Mouse (Mus musculus) liver, postnatal 0 days (tissue): ENCODE results near the gene Kiss1. TPM values are rescaled to one million over a fixed set of nuclear protein-coding genes. Genes with fewer than 3 reads are reported as not detected.
"Not testable (repeated sequence)": the region's sequence is repeated elsewhere in the genome, so short reads cannot be mapped to it uniquely, and the experiment has no call there.

Source experiments
- ATAC-seq: fragments of 200-750 bp; cut with Nextera tagmentation; 2 replicates; pipeline ENCODE4 v1.8.0; 2017; ENCODE audit warnings: mild to moderate bottlenecking, moderate library complexity
- DNase-seq: peaks from one replicate; pipeline ENCODE4 v3.0.0-alpha.2; 2016
- H3K27ac ChIP-seq: fragments of 300-500 bp; sonication (generic); 2 replicates; pipeline ENCODE4 v1.5.1; 2014; ENCODE audit warnings: antibody characterized with exemption, moderate library complexity, mild to moderate bottlenecking, low read depth
- H3K27me3 ChIP-seq: fragments of 300-500 bp; sonication (generic); 2 replicates; pipeline ENCODE4 v1.6.1; 2014; ENCODE audit warnings: low read length, control low read depth, mixed read lengths; ENCODE audit not compliant: insufficient read depth
- H3K36me3 ChIP-seq: fragments of 300-500 bp; sonication (generic); replicated peaks from 2 replicates; pipeline ENCODE4 v1.6.1; 2014; ENCODE audit warnings: mild to moderate bottlenecking, control low read depth, low read length, moderate library complexity, mixed read lengths; ENCODE audit not compliant: insufficient read depth
- H3K4me1 ChIP-seq: fragments of 300-500 bp; sonication (generic); 2 replicates; pipeline ENCODE4 v1.6.1; 2014; ENCODE audit warnings: antibody characterized with exemption, mild to moderate bottlenecking, control low read depth; ENCODE audit not compliant: insufficient read depth
- H3K4me2 ChIP-seq: fragments of 300-500 bp; sonication (generic); 2 replicates; pipeline ENCODE4 v1.6.1; 2014; ENCODE audit warnings: low read depth, mild to moderate bottlenecking, low read length, moderate library complexity, mixed read lengths
- H3K4me3 ChIP-seq: fragments of 300-500 bp; sonication (generic); 2 replicates; pipeline ENCODE4 v1.5.1; 2014; ENCODE audit warnings: low read depth, low read length
- H3K9ac ChIP-seq: fragments of 300-500 bp; sonication (generic); replicated peaks from 2 replicates; pipeline ENCODE4 v1.6.1; 2014; ENCODE audit warnings: mild to moderate bottlenecking, moderate library complexity
- H3K9me3 ChIP-seq: fragments of 300-500 bp; sonication (generic); 2 replicates; pipeline ENCODE4 v1.6.1; 2016; ENCODE audit warnings: mild to moderate bottlenecking, control low read depth, low read length, mixed read lengths
- CTCF ChIP-seq: sonication (generic); IDR thresholded peaks from 2 replicates; pipeline ENCODE4 v1.5.1; 2016; ENCODE audit warnings: antibody characterized with exemption, low read depth
- EP300 ChIP-seq: IDR thresholded peaks from 2 replicates; pipeline ENCODE4 v1.6.1; 2016; ENCODE audit warnings: antibody characterized with exemption, low read depth, mild to moderate bottlenecking
- WGBS: fragments of 180-500 bp; shearing (Covaris S2); extraction: QIAGEN DNeasy Blood & Tissue Kit; methylation state at CpG from one replicate; pipeline ENCODE4 v1.1.7; 2014; ENCODE audit not compliant: insufficient replicate concordance; 5-methylcytosine and 5-hydroxymethylcytosine counted together
- polyA plus RNA-seq: library from polyadenylated mRNA; unstranded; fragments of >200 nt; fragmentation: Nextera tagmentation; extraction: Ambion mirVana; gene quantifications from 2 replicates; pipeline ENCODE4 v1.2.1, GENCODE M21; 2015

The Kiss1 gene
- polyA plus RNA-seq, 1 experiment from 2014 or later = not detected

- ATAC-seq (no peak), DNase-seq (no peak)
- H3K27ac ChIP-seq = no peak overlapping the region
- no peaks in the 10 kb centered on the region for H3K36me3 ChIP-seq
- peaks cover 7% of the 10 kb centered on the region; the same call in 1 of the 2 replicates for H3K4me1 ChIP-seq
- H3K9ac ChIP-seq = no peak overlapping the region
- peaks cover 9% of the 10 kb centered on the region for H3K27me3 ChIP-seq
- H3K4me3 ChIP-seq = no peak overlapping the region
- no peak for TF ChIP-seq EP300
- no peak for TF ChIP-seq CTCF
- no peaks in the 10 kb centered on the region for H3K9me3 ChIP-seq
- no peak overlapping the region for H3K4me2 ChIP-seq
- WGBS = 66% methylated on average over 6 of the region's 6 CpGs
Measured at GRCm38 (mm10) chr1:133333937-133334336, 12.3 kb downstream of the Kiss1 start.

- ATAC-seq, H3K9me3 ChIP-seq, H3K4me1 ChIP-seq, H3K4me3 ChIP-seq, H3K27ac ChIP-seq, H3K9ac ChIP-seq, DNase-seq, H3K4me2 ChIP-seq, H3K27me3 ChIP-seq, H3K36me3 ChIP-seq: not testable (repeated sequence)
- 58% methylated on average over 1 of the region's 1 CpGs for WGBS
Measured at GRCm38 (mm10) chr1:133340403-133340802, 18.7 kb downstream of the Kiss1 start.

GRCm38 (mm10) chr1:133344357-133344756, 22.7 kb downstream of the Kiss1 start:
- peaks cover 13% of the 10 kb centered on the region for H3K4me1 ChIP-seq
- H3K27ac ChIP-seq = no peak overlapping the region
- no peak overlapping the region for H3K9ac ChIP-seq
- H3K4me2 ChIP-seq = no peak overlapping the region
- no peak for DNase-seq
- no peak for TF ChIP-seq CTCF
- no peak for TF ChIP-seq EP300
- 83% methylated on average over 2 of the region's 2 CpGs for WGBS
- no peaks in the 10 kb centered on the region for H3K36me3 ChIP-seq
- no peaks in the 10 kb centered on the region for H3K27me3 ChIP-seq
- H3K9me3 ChIP-seq = no peaks in the 10 kb centered on the region
- H3K4me3 ChIP-seq = no peak overlapping the region
- no peak for ATAC-seq

GRCm38 (mm10) chr1:133346531-133346930, 24.9 kb downstream of the Kiss1 start:
- no peak overlapping the region for H3K4me2 ChIP-seq
- H3K27ac ChIP-seq = no peak overlapping the region
- no peak for DNase-seq
- no peak overlapping the region for H3K9ac ChIP-seq
- WGBS = 75% methylated on average over 9 of the region's 9 CpGs
- ATAC-seq = no peak
- H3K27me3 ChIP-seq = no peaks in the 10 kb centered on the region
- peaks cover 13% of the 10 kb centered on the region for H3K4me1 ChIP-seq
- no peaks in the 10 kb centered on the region for H3K9me3 ChIP-seq
- H3K36me3 ChIP-seq = no peaks in the 10 kb centered on the region
- no peak for TF ChIP-seq CTCF
- TF ChIP-seq EP300 = no peak
- no peak overlapping the region for H3K4me3 ChIP-seq

GRCm38 (mm10) chr1:133347226-133347625, 25.6 kb downstream of the Kiss1 start:
- no peak for TF ChIP-seq EP300
- TF ChIP-seq CTCF = no peak
- H3K4me3 ChIP-seq = no peak overlapping the region
- H3K27me3 ChIP-seq = no peaks in the 10 kb centered on the region
- ATAC-seq = no peak
- 67% methylated on average over 3 of the region's 3 CpGs for WGBS
- H3K36me3 ChIP-seq = no peaks in the 10 kb centered on the region
- no peak for DNase-seq
- H3K4me2 ChIP-seq = no peak overlapping the region
- H3K9me3 ChIP-seq = no peaks in the 10 kb centered on the region
- H3K27ac ChIP-seq = peak overlapping the region; percentile 59
- H3K4me1 ChIP-seq = peaks cover 13% of the 10 kb centered on the region
- H3K9ac ChIP-seq = no peak overlapping the region

- H3K36me3 ChIP-seq = no peaks in the 10 kb centered on the region
- WGBS = 29% methylated on average over 11 of the region's 11 CpGs
- H3K9ac ChIP-seq = no peak overlapping the region
- no peaks in the 10 kb centered on the region for H3K27me3 ChIP-seq
- DNase-seq (peak; percentile 52), ATAC-seq (peak; percentile 94)
- H3K27ac ChIP-seq = peak overlapping the region; percentile 59
- H3K9me3 ChIP-seq = no peaks in the 10 kb centered on the region
- H3K4me1 ChIP-seq = peaks cover 13% of the 10 kb centered on the region
- H3K4me2 ChIP-seq = no peak overlapping the region
- H3K4me3 ChIP-seq = no peak overlapping the region
- TF ChIP-seq CTCF (no peak), EP300 (peak; percentile 56; the same call in 1 of the 2 replicates)
Measured at GRCm38 (mm10) chr1:133347693-133348520, 26.2 kb downstream of the Kiss1 start.
